Mouse (Mus musculus) right cerebral cortex, postnatal 36 days (tissue): Measurements from ENCODE around the gene Pdzd9.
"Not testable (repeated sequence)": the region's sequence is repeated elsewhere in the genome, so short reads cannot be mapped to it uniquely, and the experiment has no call there.

Source experiments
- DNase-seq, 2 experiments: peaks; one replicate each; pipeline ENCODE4 v3.0.0; 2022; ENCODE audit warnings: low spot score in 2 of 2, mixed read lengths in 1 of 2

The Pdzd9 gene

GRCm38 (mm10) chr7:120670153-120670875 is at the start of gene Pdzd9:
TSS of gene Pdzd9 (minus strand) at chr7:120670343.
- peak in 1 of 2 experiments; percentile 15 for DNase-seq

GRCm38 (mm10) chr7:120717261-120717660 is 47.1 kb upstream of the Pdzd9 start:
- no peak for DNase-seq

- DNase-seq = not testable (repeated sequence)
Observed at GRCm38 (mm10) chr7:120713951-120714350, 43.8 kb upstream of the Pdzd9 start.

GRCm38 (mm10) chr7:120713225-120713624 is 43.1 kb upstream of the Pdzd9 start:
- DNase-seq = no peak

GRCm38 (mm10) chr7:120712071-120712470 is 41.9 kb upstream of the Pdzd9 start:
- peak in 1 of 2 experiments; percentile 30 for DNase-seq

DNA sequence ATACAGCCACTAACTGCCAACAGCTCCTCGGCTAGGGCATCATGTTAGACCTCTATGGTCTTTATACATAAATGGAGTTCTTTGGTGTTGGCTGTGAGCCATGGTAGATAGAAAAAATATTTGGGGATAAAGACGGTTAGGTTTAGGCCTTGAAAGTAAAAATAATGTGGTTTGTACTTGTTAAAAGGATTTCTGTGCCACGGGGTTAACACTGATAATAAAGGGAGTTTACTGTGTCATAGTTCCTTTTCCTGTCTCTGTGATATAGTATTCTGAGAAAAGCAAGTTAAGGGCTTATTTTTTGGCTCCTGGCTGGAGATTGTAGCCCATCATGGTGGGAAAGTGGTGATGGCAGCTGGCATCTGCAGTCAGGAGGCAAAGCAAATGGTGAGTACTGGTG is 33.7 kb upstream of the Pdzd9 start:
- DNase-seq = no peak

GRCm38 (mm10) chr7:120699586-120699985 is 29.4 kb upstream of the Pdzd9 start:
- no peak for DNase-seq

DNA sequence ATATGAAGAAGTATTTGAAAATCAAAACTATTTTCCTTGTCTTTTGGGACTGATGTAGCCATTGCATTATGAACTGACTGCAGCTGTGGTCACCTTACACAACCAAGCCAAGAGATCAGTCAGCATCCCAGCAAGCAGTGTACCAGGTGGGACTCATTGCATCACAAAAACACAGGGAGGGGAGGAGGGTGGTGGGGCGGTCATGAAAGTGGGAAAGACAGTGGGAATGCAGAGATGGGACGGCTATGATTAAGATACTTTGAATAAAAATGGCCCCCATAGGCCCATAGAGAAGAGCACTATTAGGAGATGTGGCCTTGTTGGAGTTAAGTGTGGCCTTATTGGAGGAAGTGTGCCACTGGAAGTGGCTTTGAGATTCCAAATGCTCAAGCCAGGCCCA is 26.2 kb upstream of the Pdzd9 start:
- DNase-seq = no peak

- no peak for DNase-seq
Observed at GRCm38 (mm10) chr7:120695641-120696040, 25.5 kb upstream of the Pdzd9 start.

DNA sequence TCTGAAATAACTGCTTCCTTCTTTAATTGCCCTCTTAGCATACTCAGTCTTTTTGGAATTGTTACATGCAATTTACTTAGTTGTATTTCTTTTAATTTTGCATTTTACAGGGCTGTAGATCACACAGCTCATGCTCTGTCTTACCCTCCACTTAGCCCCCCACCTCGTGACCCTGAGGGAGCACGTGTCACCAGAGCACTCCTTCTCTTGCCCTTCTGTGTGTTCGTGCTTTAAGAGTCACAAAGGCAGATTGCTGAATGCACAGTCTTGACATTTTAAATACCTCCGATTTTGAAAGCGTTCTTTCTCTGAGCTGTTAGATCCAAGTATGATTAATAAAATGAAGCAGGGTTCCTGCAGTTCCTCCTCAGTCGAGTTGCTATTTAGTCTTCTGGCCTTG is 25.1 kb upstream of the Pdzd9 start:
- DNase-seq = no peak

DNA sequence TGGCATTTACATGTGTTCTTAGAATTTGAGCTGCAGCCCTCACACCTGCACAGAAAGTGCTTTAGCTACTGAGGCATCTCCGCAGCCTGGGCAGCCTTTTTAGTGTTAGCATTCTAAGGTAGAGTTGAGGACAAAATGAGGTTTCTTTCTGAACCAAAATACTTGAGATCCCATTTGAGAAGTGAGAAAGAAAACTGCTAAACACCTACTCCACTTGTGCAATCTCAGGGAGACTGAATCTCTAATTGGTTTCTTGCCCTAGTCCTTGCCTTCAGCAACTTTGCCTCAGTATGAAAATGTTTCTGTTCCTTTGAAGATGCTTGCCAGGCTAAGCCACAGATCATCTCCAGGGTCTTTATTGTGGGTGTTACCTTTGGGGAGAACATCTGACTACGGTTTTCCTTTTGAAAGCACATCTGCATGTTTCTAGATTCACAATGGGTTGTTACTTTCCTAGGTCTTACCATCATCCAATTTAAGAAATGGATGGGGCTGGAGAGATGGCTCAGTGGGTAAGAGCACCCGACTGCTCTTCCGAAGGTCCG is 23.8 kb upstream of the Pdzd9 start:
- no peak for DNase-seq

GRCm38 (mm10) chr7:120690634-120691033 is 20.5 kb upstream of the Pdzd9 start:
- no peak for DNase-seq

DNA sequence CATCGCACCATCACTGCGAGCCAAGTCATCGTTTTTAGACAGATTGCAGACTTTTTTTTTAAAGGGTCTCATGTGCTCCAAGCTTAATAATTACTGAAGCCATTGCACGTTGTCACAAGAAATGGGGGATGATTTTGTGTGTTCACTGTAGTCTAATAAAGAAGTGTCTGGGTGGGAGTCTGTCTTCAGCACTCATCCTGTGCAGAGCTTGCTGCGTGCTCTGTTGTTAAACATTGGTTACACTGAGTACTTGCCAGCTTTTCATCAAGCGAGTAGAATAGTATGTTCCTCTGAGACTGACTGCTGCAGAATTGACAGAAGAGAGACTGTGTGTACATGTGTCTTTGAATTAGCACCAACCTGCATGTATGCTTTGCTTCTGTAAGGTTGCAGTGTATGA is 15.1 kb upstream of the Pdzd9 start:
- DNase-seq = no peak

DNA sequence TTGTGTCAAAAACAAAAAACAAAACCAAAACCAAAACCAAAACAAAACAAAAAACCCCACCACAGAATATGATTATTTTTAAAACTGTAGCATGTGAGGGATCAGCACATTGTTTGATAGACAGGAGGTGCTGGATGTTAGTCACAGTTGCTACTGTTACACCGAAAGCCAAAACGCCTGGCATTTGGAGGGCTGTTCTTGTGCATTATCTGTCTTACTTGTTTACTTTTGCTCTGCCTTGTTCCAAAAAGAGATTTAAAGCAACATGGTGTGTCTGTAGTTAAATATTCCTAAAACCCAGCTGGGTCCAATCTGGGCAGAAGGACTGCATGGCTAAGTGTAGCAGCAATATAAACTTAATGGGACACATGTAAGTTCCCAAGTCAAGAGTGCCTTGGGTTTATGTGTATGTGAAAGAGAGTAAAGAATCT is 14.6 kb upstream of the Pdzd9 start:
- DNase-seq = no peak

- no peak for DNase-seq
Observed at GRCm38 (mm10) chr7:120682002-120682401, 11.9 kb upstream of the Pdzd9 start.

GRCm38 (mm10) chr7:120679023-120679422 is 8.9 kb upstream of the Pdzd9 start:
- no peak for DNase-seq

GRCm38 (mm10) chr7:120677764-120678531 is 7.8 kb upstream of the Pdzd9 start:
- DNase-seq = peak; percentile 33 to 35

GRCm38 (mm10) chr7:120677001-120677643 is 7.0 kb upstream of the Pdzd9 start, which contains the start of gene Mosmo:
TSS of gene Mosmo (plus strand) at chr7:120677618.
- peak in 1 of 2 experiments; percentile 26 for DNase-seq

DNA sequence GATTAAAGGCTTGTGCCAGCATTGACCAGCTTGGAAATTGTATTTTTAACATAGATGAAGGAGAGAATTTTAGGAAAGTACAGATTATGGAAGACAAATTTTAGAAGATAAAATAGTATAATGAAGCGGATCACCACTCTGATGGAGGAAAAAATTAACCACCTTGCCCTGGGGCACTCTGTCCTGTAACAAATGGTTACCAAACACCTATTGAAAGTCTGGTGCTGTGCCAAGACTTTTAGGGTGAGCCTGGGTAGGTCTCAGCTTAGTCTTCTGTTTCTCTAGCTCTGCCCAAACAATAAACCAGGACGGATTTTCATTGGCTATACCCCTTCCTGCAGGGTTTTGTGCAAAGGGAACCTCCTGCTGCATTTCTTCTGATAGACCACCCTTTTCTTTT is 1.1 kb upstream of the Pdzd9 start:
- DNase-seq = no peak

GRCm38 (mm10) chr7:120662079-120662478 is 8.1 kb downstream of the Pdzd9 start:
- DNase-seq = no peak

GRCm38 (mm10) chr7:120647849-120648248 is 22.3 kb downstream of the Pdzd9 start:
- DNase-seq = peak; percentile 16 to 28

- no peak for DNase-seq
Observed at GRCm38 (mm10) chr7:120643217-120643616, 26.9 kb downstream of the Pdzd9 start.
